Mouse (Mus musculus) liver, embryonic 16.5 days (tissue): ENCODE data around the gene Obscn. TPM values are rescaled to one million over a fixed set of nuclear protein-coding genes. Genes with fewer than 3 reads are reported as not detected.

Source experiments
- ATAC-seq: fragments of 200-750 bp; cut with Nextera tagmentation; 2 replicates; pipeline ENCODE4 v1.8.0; 2017; ENCODE audit warnings: low read depth, mild to moderate bottlenecking, moderate number of reproducible peaks, moderate library complexity
- H3K27ac ChIP-seq: fragments of 300-500 bp; sonication (generic); 2 replicates; pipeline ENCODE4 v1.5.1; 2014; ENCODE audit warnings: mild to moderate bottlenecking, low read length
- H3K27me3 ChIP-seq: fragments of 300-500 bp; sonication (generic); 2 replicates; pipeline ENCODE4 v1.6.1; 2014; ENCODE audit warnings: low read depth, low read length, mixed read lengths; ENCODE audit not compliant: control insufficient read depth, insufficient read depth
- H3K36me3 ChIP-seq: fragments of 300-500 bp; sonication (generic); 2 replicates; pipeline ENCODE4 v1.6.1; 2014; ENCODE audit warnings: mild to moderate bottlenecking; ENCODE audit not compliant: control insufficient read depth, insufficient read depth
- H3K4me1 ChIP-seq: fragments of 300-500 bp; sonication (generic); 2 replicates; pipeline ENCODE4 v1.6.1; 2014; ENCODE audit warnings: low read depth, low read length, mixed read lengths; ENCODE audit not compliant: control insufficient read depth
- H3K4me2 ChIP-seq: fragments of 300-500 bp; sonication (generic); 2 replicates; pipeline ENCODE4 v1.6.1; 2014; ENCODE audit warnings: low read depth, low read length, mixed read lengths
- H3K4me3 ChIP-seq: fragments of 300-500 bp; sonication (generic); 2 replicates; pipeline ENCODE4 v1.5.1; 2014; ENCODE audit warnings: low read depth, mild to moderate bottlenecking, low read length
- H3K9ac ChIP-seq: fragments of 300-500 bp; sonication (generic); 2 replicates; pipeline ENCODE4 v1.6.1; 2014; ENCODE audit warnings: low read depth, low read length
- H3K9me3 ChIP-seq: fragments of 300-500 bp; sonication (generic); replicated peaks from 2 replicates; pipeline ENCODE4 v1.6.1; 2016; ENCODE audit warnings: low read length; ENCODE audit not compliant: control insufficient read depth
- WGBS: fragments of 180-500 bp; shearing (Covaris S2); extraction: QIAGEN DNeasy Blood & Tissue Kit; methylation state at CpG from one replicate; pipeline ENCODE4 v1.1.7; 2014; ENCODE audit not compliant: insufficient replicate concordance; 5-methylcytosine and 5-hydroxymethylcytosine counted together
- polyA plus RNA-seq: library from polyadenylated mRNA; unstranded; fragments of >200 nt; fragmentation: Nextera tagmentation; extraction: Ambion mirVana; gene quantifications from 2 replicates; pipeline ENCODE4 v1.2.1, GENCODE M21; 2015

Obscn gene
- polyA plus RNA-seq = 0.12 and 0.34 TPM in 2 replicates

DNA sequence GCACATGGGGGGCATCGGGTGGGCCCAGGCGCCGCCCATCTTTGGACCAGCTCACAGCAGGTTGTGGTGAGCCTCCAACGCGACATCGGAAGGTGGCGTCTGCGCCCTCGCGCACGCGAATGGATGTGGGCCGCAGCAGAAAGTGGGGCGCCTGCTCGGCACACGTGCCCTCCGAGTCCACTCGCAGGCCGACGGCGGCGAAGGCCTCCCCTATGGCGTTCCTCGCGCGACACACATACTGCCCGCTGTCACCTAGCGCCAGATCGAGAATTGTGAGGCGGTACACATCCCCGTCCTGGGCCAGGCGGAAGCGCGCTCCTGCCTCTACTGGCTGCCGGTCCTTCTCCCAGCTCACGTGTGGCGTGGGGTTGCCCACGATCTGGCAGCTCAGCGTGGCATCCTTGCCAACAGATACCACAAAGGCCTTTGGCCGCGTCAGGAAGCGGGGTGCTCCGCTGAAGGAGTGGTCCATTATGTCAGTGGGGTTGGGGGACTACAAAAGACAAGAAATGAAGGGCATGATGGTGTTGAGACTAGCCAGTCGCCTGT is at the start of gene Obscn:
Gene Obscn (minus strand): TSS at position 499 of the 549 bp plus-strand sequence.
- Histone ChIP-seq H3K27me3 (peaks cover 46% of the 10 kb centered on the region), H3K36me3 (no peaks in the 10 kb centered on the region), H3K27ac (no peak within 1 kb of the TSS), H3K4me3 (no peak within 1 kb of the TSS), H3K9ac (no peak within 1 kb of the TSS), H3K4me1 (no peaks in the 10 kb centered on the region), H3K9me3 (no peaks in the 10 kb centered on the region), H3K4me2 (no peak within 1 kb of the TSS)
- ATAC-seq = no peak
- 17% methylated on average over 44 of the region's 44 CpGs for WGBS

DNA sequence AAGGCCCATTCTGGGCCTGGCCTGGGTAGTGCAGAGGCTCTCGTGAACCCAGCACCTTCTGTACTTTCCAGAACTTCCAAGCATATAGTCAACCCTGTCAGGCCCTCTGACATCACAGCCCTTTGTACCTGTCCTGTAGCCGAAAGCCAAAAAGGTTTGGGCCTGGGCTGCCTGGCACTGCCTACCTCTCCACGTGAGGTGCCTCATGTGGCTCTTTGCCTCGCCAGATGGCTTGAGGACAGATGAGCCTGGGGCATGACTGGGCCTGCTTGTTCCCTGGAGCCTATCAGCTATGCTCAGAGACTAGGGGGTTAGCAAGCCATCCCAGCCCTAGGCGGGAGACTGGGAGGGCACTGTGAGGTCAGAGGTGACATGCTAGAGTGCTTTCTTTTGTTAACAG is 49.3 kb upstream of the Obscn start:
- 78% methylated on average over 5 of the region's 5 CpGs for WGBS
- Histone ChIP-seq H3K4me2 (no peak overlapping the region), H3K4me1 (peaks cover 34% of the 10 kb centered on the region), H3K9ac (no peak overlapping the region), H3K27me3 (no peaks in the 10 kb centered on the region), H3K4me3 (no peak overlapping the region), H3K27ac (no peak overlapping the region), H3K9me3 (no peaks in the 10 kb centered on the region), H3K36me3 (peaks cover 5% of the 10 kb centered on the region)
- ATAC-seq = no peak

- peaks cover 25% of the 10 kb centered on the region for H3K4me1 ChIP-seq
- no peaks in the 10 kb centered on the region for H3K9me3 ChIP-seq
- peaks cover 5% of the 10 kb centered on the region for H3K36me3 ChIP-seq
- peak; percentile 75 for ATAC-seq
- H3K4me2 ChIP-seq = no peak overlapping the region
- H3K27ac ChIP-seq = peak overlapping the region; percentile 68
- no peak overlapping the region for H3K4me3 ChIP-seq
- 13% methylated on average over 3 of the region's 3 CpGs for WGBS
- H3K27me3 ChIP-seq = peaks cover 13% of the 10 kb centered on the region
- peak overlapping the region; percentile 43 for H3K9ac ChIP-seq
Observed at GRCm38 (mm10) chr11:59183821-59184220, 47.6 kb upstream of the Obscn start.

- WGBS = 68% methylated on average over 3 of the region's 3 CpGs
- no peak within 1 kb of the TSS for H3K4me3 ChIP-seq
Observed at GRCm38 (mm10) chr11:59182864-59183331, 46.7 kb upstream of the Obscn start, which contains the start of gene Gjc2. Gene Gjc2 (minus strand): TSS chr11:59183213.

DNA sequence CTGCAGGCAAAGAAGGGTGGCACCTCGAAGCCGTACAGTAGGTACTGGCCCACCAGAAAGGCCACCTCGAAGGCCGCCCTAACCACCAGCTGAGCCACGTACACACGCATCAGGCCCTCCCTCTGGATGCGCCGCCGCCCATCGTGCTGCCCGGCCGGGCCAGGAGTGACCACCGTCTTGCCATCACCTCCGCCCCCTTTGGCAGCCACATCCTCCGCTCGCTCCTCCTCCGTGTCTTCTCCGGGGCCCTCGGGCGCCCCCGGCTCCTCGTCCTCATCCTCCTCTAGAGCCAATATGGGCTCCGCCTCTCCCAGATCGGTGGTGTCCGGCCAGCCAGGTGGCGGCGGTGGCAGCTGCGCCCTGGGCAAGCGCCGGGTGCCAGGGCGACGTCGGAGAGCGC is 40.7 kb upstream of the Obscn start:
- no peak overlapping the region for H3K4me3 ChIP-seq
- H3K9ac ChIP-seq = no peak overlapping the region
- peaks cover 60% of the 10 kb centered on the region for H3K27me3 ChIP-seq
- H3K4me1 ChIP-seq = no peaks in the 10 kb centered on the region
- H3K27ac ChIP-seq = no peak overlapping the region
- WGBS = 5% methylated on average over 34 of the region's 34 CpGs
- ATAC-seq = no peak
- H3K4me2 ChIP-seq = no peak overlapping the region
- no peaks in the 10 kb centered on the region for H3K9me3 ChIP-seq
- no peaks in the 10 kb centered on the region for H3K36me3 ChIP-seq

More at GRCm38 (mm10) chr11:59182864-59183331, 46.7 kb upstream of the Obscn start, which contains the start of gene Gjc2:
- no peak for ATAC-seq
- peak within 1 kb of the TSS; percentile 43 for H3K9ac ChIP-seq
- H3K9me3 ChIP-seq = no peaks in the 10 kb centered on the region
- H3K4me1 ChIP-seq = peaks cover 22% of the 10 kb centered on the region
- H3K27me3 ChIP-seq = peaks cover 22% of the 10 kb centered on the region
- peaks cover 5% of the 10 kb centered on the region for H3K36me3 ChIP-seq
- H3K27ac ChIP-seq = peak within 1 kb of the TSS; percentile 68
- H3K4me2 ChIP-seq = no peak within 1 kb of the TSS

- Histone ChIP-seq H3K27me3 (peaks cover 60% of the 10 kb centered on the region), H3K4me2 (no peak overlapping the region)
Observed at GRCm38 (mm10) chr11:59176475-59176874, 40.3 kb upstream of the Obscn start.

GRCm38 (mm10) chr11:59174189-59174838 is 38.1 kb upstream of the Obscn start:
- Histone ChIP-seq H3K4me1 (no peaks in the 10 kb centered on the region), H3K27ac (no peak overlapping the region), H3K9ac (no peak overlapping the region), H3K4me3 (no peak overlapping the region), H3K4me2 (no peak overlapping the region), H3K9me3 (no peaks in the 10 kb centered on the region), H3K27me3 (peaks cover 52% of the 10 kb centered on the region), H3K36me3 (no peaks in the 10 kb centered on the region)
- ATAC-seq = no peak
- WGBS = 41% methylated on average over 6 of the region's 6 CpGs

More at GRCm38 (mm10) chr11:59176475-59176874, 40.3 kb upstream of the Obscn start:
- WGBS = 4% methylated on average over 48 of the region's 48 CpGs
- H3K9me3 ChIP-seq = no peaks in the 10 kb centered on the region
- no peak for ATAC-seq
- H3K4me1 ChIP-seq = no peaks in the 10 kb centered on the region
- H3K4me3 ChIP-seq = no peak overlapping the region
- H3K36me3 ChIP-seq = no peaks in the 10 kb centered on the region
- H3K9ac ChIP-seq = no peak overlapping the region
- H3K27ac ChIP-seq = no peak overlapping the region

GRCm38 (mm10) chr11:59170549-59170948 is 34.3 kb upstream of the Obscn start:
- H3K27ac ChIP-seq = no peak overlapping the region
- peaks cover 14% of the 10 kb centered on the region for H3K27me3 ChIP-seq
- H3K9ac ChIP-seq = no peak overlapping the region
- no peak overlapping the region for H3K4me3 ChIP-seq
- no peak for ATAC-seq
- no peaks in the 10 kb centered on the region for H3K36me3 ChIP-seq
- 60% methylated on average over 4 of the region's 4 CpGs for WGBS
- no peak overlapping the region for H3K4me2 ChIP-seq
- no peaks in the 10 kb centered on the region for H3K9me3 ChIP-seq
- H3K4me1 ChIP-seq = peaks cover 15% of the 10 kb centered on the region

DNA sequence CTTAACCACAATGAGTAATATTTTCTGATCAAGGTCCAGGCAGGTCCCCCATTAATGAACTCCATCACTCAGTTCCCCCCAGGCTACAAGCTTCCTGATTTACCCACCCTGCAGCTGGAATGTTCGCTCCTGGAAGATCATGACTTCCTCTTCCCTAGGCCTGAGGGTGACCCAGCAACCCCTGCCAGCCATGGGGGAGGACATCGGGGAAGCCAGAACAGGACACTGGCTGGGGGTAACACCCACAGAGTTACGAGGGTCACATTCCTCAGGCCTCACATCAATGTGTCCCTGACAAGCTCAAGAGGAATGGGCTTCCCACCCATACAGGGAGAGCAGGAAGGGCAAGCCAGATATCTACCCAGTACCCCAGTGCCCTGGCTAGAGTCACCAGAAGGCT is 33.6 kb upstream of the Obscn start:
- H3K4me1 ChIP-seq = peaks cover 22% of the 10 kb centered on the region
- H3K9ac ChIP-seq = no peak overlapping the region
- H3K4me2 ChIP-seq = no peak overlapping the region
- no peak overlapping the region for H3K27ac ChIP-seq
- ATAC-seq = no peak
- peaks cover 7% of the 10 kb centered on the region for H3K27me3 ChIP-seq
- H3K4me3 ChIP-seq = no peak overlapping the region
- no peaks in the 10 kb centered on the region for H3K36me3 ChIP-seq
- whole genome bisulfite sequencing = 64% methylated on average over 3 of the region's 3 CpGs
- no peaks in the 10 kb centered on the region for H3K9me3 ChIP-seq
